Mouse (Mus musculus) neural tube, embryonic 12.5 days (tissue): ENCODE measurements around the gene Tead1. TPM values are rescaled to one million over a fixed set of nuclear protein-coding genes. Genes with fewer than 3 reads are reported as not detected.

Experiments used
- ATAC-seq: fragments of 200-750 bp; cut with Nextera tagmentation; 2 replicates; pipeline ENCODE4 v1.8.0; 2017; ENCODE audit warnings: low read depth, mild to moderate bottlenecking, moderate TSS enrichment, moderate library complexity; ENCODE audit not compliant: low FRiP score
- H3K27ac ChIP-seq: fragments of 300-500 bp; sonication (generic); 2 replicates; pipeline ENCODE4 v1.5.1; 2016
- H3K27me3 ChIP-seq: fragments of 300-500 bp; sonication (generic); replicated peaks from 2 replicates; pipeline ENCODE4 v1.6.1; 2016; ENCODE audit warnings: mild to moderate bottlenecking
- H3K36me3 ChIP-seq: fragments of 300-500 bp; sonication (generic); 2 replicates; pipeline ENCODE4 v1.6.1; 2016; ENCODE audit warnings: mild to moderate bottlenecking
- H3K4me1 ChIP-seq: fragments of 300-500 bp; sonication (generic); 2 replicates; pipeline ENCODE4 v1.6.1; 2016
- H3K4me2 ChIP-seq: fragments of 300-500 bp; sonication (generic); replicated peaks from 2 replicates; pipeline ENCODE4 v1.6.1; 2016; ENCODE audit warnings: mild to moderate bottlenecking
- H3K4me3 ChIP-seq: fragments of 300-500 bp; sonication (generic); 2 replicates; pipeline ENCODE4 v1.5.1; 2016
- H3K9ac ChIP-seq: fragments of 300-500 bp; sonication (generic); 2 replicates; pipeline ENCODE4 v1.6.1; 2016; ENCODE audit warnings: mild to moderate bottlenecking
- H3K9me3 ChIP-seq: fragments of 300-500 bp; sonication (generic); 2 replicates; pipeline ENCODE4 v1.6.1; 2016; ENCODE audit warnings: mild to moderate bottlenecking
- WGBS: fragments of 180-500 bp; shearing (Covaris S2); methylation state at CpG from one replicate; pipeline ENCODE4 v1.1.7; 2016; 5-methylcytosine and 5-hydroxymethylcytosine counted together
- polyA plus RNA-seq: library from polyadenylated mRNA; unstranded; fragments of >200 nt; fragmentation: Nextera tagmentation; extraction: Ambion mirVana; gene quantifications from 2 replicates; pipeline ENCODE4 v1.2.1, GENCODE M21; 2016

Tead1 gene
- polyA plus RNA-seq, 1 experiment from 2014 or later: 20.9 TPM

DNA sequence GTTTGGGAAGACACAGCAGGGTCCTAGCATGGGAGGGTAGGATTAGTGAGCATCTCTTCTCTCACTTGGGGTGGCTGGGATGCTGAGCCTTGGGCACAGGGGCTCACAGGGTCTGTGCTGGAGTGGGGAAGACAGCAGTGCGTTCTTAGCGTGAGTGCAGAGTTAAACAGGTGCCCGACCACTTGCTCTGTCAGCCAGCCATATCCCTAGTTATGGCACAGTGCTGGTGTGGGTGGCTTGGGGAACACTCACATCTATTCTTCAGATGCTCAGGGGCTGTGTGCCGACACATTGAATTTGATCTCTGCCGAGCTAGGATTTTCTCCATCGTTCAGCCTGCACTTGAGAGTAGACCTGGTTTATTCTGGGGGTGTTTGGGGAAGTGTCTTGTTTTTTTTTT lies 92.3 kb downstream of the Tead1 start:
- Histone ChIP-seq H3K9ac (no peak overlapping the region), H3K4me3 (no peak overlapping the region), H3K36me3 (no peaks in the 10 kb centered on the region), H3K4me2 (no peak overlapping the region), H3K4me1 (peaks cover 28% of the 10 kb centered on the region), H3K27me3 (no peaks in the 10 kb centered on the region), H3K27ac (no peak overlapping the region), H3K9me3 (no peaks in the 10 kb centered on the region)
- ATAC-seq: no peak
- WGBS: 91% methylated on average over 6 of the region's 6 CpGs

DNA sequence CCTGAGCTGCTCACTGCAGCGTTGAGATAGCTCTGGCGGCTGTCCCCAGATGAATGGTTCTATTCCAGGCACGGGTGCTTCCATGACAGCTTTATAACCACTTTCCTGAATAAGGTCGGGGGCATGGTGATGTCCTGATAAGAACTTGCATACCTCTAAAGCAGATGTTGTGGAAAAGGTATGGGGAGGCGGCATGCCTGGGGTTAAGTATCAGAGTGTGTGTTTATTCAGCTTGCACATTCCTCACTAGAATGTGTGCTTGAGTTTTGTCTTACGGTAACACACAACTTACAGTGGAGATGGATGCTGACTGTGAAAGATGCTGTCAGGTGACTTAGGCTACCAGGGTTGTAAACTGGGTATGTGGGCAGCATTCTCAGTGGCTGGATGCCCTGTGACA lies 93.7 kb downstream of the Tead1 start:
- Histone ChIP-seq H3K4me1 (peaks cover 37% of the 10 kb centered on the region), H3K9me3 (no peaks in the 10 kb centered on the region), H3K4me2 (no peak overlapping the region), H3K9ac (no peak overlapping the region), H3K27ac (no peak overlapping the region), H3K4me3 (no peak overlapping the region), H3K27me3 (no peaks in the 10 kb centered on the region), H3K36me3 (no peaks in the 10 kb centered on the region)
- WGBS: 44% methylated on average over 6 of the region's 6 CpGs
- ATAC-seq: no peak

- H3K27ac ChIP-seq: no peak overlapping the region
- H3K4me2 ChIP-seq: no peak overlapping the region
- no peaks in the 10 kb centered on the region for H3K9me3 ChIP-seq
- WGBS: 97% methylated on average over 4 of the region's 4 CpGs
- no peak overlapping the region for H3K9ac ChIP-seq
- peaks cover 37% of the 10 kb centered on the region for H3K4me1 ChIP-seq
- H3K4me3 ChIP-seq: no peak overlapping the region
- H3K27me3 ChIP-seq: no peaks in the 10 kb centered on the region
- no peaks in the 10 kb centered on the region for H3K36me3 ChIP-seq
- no peak for ATAC-seq
These were observed 94.5 kb downstream of the Tead1 start for GRCm38 (mm10) chr7:112773601-112774000.

DNA sequence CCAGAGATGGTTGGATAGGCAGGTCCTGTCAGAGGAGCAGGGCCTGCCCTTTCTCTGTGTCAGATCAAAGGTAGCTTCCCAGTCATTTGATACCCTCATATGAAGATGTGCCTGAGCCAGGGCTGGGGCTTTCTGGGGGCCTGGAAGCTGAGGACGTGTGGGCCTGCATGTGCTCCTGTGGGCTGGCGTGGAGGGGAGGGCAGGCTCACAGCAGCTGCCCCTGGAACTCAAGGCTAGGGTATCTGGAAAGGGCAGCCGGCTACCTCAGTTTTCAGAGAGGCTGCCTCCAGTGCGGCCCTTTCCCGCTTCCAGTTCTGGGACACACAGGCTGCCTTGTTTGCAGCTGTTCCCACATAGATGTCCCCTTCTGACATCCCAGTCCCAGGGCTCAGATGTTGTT lies 96.7 kb downstream of the Tead1 start:
- Histone ChIP-seq H3K27me3 (no peaks in the 10 kb centered on the region), H3K4me3 (no peak overlapping the region), H3K9me3 (no peaks in the 10 kb centered on the region), H3K9ac (no peak overlapping the region), H3K4me1 (peaks cover 43% of the 10 kb centered on the region), H3K27ac (no peak overlapping the region), H3K4me2 (no peak overlapping the region), H3K36me3 (no peaks in the 10 kb centered on the region)
- no peak for ATAC-seq
- WGBS: 65% methylated on average over 5 of the region's 5 CpGs

GRCm38 (mm10) chr7:112776670-112777069 lies 97.6 kb downstream of the Tead1 start:
- H3K4me2 ChIP-seq: no peak overlapping the region
- H3K9ac ChIP-seq: no peak overlapping the region
- peaks cover 37% of the 10 kb centered on the region for H3K4me1 ChIP-seq
- H3K4me3 ChIP-seq: no peak overlapping the region
- no peaks in the 10 kb centered on the region for H3K27me3 ChIP-seq
- H3K36me3 ChIP-seq: no peaks in the 10 kb centered on the region
- no peaks in the 10 kb centered on the region for H3K9me3 ChIP-seq
- 45% methylated on average over 5 of the region's 5 CpGs for WGBS
- H3K27ac ChIP-seq: no peak overlapping the region
- no peak for ATAC-seq

DNA sequence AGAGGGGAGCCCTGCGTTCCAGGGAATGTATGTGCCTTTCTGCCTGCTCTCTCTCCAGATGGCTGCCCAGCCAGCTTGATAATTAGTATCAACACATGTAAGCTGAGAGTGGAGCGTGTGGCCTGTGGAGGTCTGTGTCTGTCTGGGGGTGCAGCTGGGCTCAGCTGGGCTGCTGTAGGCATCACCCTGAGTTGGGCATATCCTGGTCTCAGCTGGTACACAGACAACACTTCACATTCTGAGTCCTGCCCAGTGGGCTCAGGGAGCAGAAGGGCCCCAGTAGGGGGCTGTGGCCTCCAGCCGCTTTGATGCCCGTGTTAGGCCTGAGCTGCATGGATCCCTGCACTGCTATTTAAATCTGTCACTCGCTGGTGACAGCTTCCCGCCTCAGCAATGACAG lies 100.5 kb downstream of the Tead1 start:
- ATAC-seq: peak; percentile 84

GRCm38 (mm10) chr7:112780910-112781309 lies 101.8 kb downstream of the Tead1 start:
- no peak overlapping the region for H3K4me3 ChIP-seq
- 91% methylated on average over 6 of the region's 6 CpGs for WGBS
- no peaks in the 10 kb centered on the region for H3K9me3 ChIP-seq
- peaks cover 27% of the 10 kb centered on the region for H3K4me1 ChIP-seq
- H3K27ac ChIP-seq: no peak overlapping the region
- no peak overlapping the region for H3K4me2 ChIP-seq
- no peaks in the 10 kb centered on the region for H3K27me3 ChIP-seq
- no peak for ATAC-seq
- no peaks in the 10 kb centered on the region for H3K36me3 ChIP-seq
- H3K9ac ChIP-seq: no peak overlapping the region

More for the DNA sequence above, 100.5 kb downstream of the Tead1 start:
- Histone ChIP-seq H3K27me3 (no peaks in the 10 kb centered on the region), H3K27ac (no peak overlapping the region), H3K4me2 (no peak overlapping the region), H3K9me3 (no peaks in the 10 kb centered on the region), H3K9ac (no peak overlapping the region), H3K4me3 (no peak overlapping the region), H3K36me3 (no peaks in the 10 kb centered on the region), H3K4me1 (peaks cover 29% of the 10 kb centered on the region)
- 29% methylated on average over 6 of the region's 6 CpGs for WGBS

- Histone ChIP-seq H3K9ac (no peak overlapping the region), H3K27me3 (no peaks in the 10 kb centered on the region), H3K27ac (no peak overlapping the region), H3K36me3 (no peaks in the 10 kb centered on the region), H3K4me1 (peaks cover 30% of the 10 kb centered on the region), H3K4me3 (no peak overlapping the region), H3K9me3 (no peaks in the 10 kb centered on the region), H3K4me2 (no peak overlapping the region)
- WGBS: 69% methylated on average over 8 of the region's 8 CpGs
- ATAC-seq: no peak
These were observed 102.9 kb downstream of the Tead1 start for GRCm38 (mm10) chr7:112781987-112782386.

DNA sequence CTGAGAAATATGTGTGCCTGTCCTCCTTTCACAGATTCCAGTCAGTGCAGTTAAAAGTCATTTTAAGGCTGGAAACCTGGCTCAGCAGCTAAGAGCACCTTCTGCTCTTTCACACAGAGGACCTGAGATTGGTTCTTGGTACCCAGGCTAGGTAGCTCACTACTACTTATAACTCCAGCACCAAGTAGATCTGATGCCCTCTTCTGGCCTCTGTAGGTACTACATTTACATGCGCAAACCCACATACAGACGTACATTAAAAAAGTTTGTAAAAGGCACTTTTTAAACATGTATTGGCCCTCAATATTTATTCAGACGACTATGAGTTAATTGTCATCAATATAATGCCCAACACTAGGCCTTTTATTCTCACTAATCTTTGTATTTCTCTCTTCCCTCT lies 105.2 kb downstream of the Tead1 start:
- Histone ChIP-seq H3K4me1 (peaks cover 48% of the 10 kb centered on the region), H3K9ac (no peak overlapping the region), H3K36me3 (no peaks in the 10 kb centered on the region), H3K4me2 (no peak overlapping the region), H3K27me3 (no peaks in the 10 kb centered on the region), H3K9me3 (no peaks in the 10 kb centered on the region), H3K4me3 (no peak overlapping the region), H3K27ac (no peak overlapping the region)
- no peak for ATAC-seq
- WGBS: 95% methylated on average over 3 of the region's 3 CpGs

DNA sequence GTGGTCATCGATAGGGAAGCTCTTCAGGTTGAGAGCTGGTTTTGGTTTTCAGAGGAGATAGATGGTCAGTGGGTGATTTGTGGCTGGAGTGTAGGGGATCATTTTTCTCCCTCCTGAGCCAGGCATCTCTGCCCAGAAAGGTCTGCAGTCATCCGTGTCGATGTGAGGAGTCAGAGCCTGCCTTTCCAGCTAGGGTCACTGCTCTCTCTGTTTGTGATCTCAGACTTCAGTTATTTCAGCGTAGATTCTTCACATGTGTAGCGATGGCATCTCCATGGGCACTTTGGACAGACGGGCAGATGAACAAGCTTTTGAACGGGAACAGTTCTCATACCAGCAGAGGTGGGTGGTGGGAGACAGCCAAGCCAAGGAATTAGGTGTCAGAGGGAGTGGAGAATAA lies 106.2 kb downstream of the Tead1 start:
- Histone ChIP-seq H3K4me3 (no peak overlapping the region), H3K4me2 (no peak overlapping the region), H3K9ac (no peak overlapping the region), H3K27ac (no peak overlapping the region), H3K27me3 (no peaks in the 10 kb centered on the region), H3K4me1 (peaks cover 44% of the 10 kb centered on the region), H3K9me3 (no peaks in the 10 kb centered on the region), H3K36me3 (no peaks in the 10 kb centered on the region)
- no peak for ATAC-seq
- WGBS: 79% methylated on average over 7 of the region's 7 CpGs

DNA sequence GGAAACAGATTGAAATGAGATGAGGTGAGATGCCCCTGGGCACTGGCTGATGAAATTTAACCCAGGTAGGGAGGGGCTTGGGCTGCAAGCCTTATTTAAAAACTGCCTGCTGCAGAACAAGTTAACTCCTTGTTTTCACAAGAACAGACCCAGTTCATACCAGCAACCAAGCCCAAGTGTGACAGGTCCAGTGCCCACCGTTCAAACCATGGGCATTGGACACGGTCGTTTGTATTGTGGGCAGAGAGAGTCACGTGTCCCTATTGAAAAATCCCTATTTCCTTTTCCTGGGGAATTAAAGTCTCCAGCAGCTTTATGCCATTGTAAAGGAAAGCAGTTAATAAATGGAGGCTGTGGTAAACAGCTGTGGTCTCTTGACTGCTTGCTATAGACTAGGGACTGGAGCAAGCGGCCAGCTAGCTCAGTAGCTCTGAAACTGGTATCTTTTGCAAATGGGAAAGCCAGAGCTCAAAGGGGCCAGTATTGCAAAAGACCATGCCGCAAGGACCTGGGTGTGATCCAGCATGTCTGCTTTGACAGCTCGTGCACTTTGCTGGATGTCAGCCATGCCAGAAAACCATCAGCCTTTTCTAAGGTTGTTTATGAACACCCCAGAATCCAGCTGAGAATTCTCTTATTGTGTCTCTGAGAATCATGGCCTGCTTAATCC lies 107.6 kb downstream of the Tead1 start:
- ATAC-seq: peak; percentile 51; the same call in 1 of the 2 replicates
- WGBS: 28% methylated on average over 7 of the region's 7 CpGs

GRCm38 (mm10) chr7:112787281-112787680 lies 108.2 kb downstream of the Tead1 start:
- no peak overlapping the region for H3K27ac ChIP-seq
- WGBS: 82% methylated on average over 7 of the region's 7 CpGs
- no peak overlapping the region for H3K4me2 ChIP-seq
- H3K27me3 ChIP-seq: no peaks in the 10 kb centered on the region
- H3K4me1 ChIP-seq: peaks cover 44% of the 10 kb centered on the region
- ATAC-seq: no peak
- no peak overlapping the region for H3K9ac ChIP-seq
- no peaks in the 10 kb centered on the region for H3K36me3 ChIP-seq
- no peak overlapping the region for H3K4me3 ChIP-seq
- no peaks in the 10 kb centered on the region for H3K9me3 ChIP-seq

More for the DNA sequence above, 107.6 kb downstream of the Tead1 start:
- H3K9me3 ChIP-seq: no peaks in the 10 kb centered on the region
- no peaks in the 10 kb centered on the region for H3K27me3 ChIP-seq
- H3K4me3 ChIP-seq: no peak overlapping the region
- H3K4me1 ChIP-seq: peaks cover 44% of the 10 kb centered on the region
- H3K4me2 ChIP-seq: peak overlapping the region; percentile 25; the same call in 1 of the 2 replicates
- H3K36me3 ChIP-seq: no peaks in the 10 kb centered on the region
- no peak overlapping the region for H3K27ac ChIP-seq
- H3K9ac ChIP-seq: no peak overlapping the region

DNA sequence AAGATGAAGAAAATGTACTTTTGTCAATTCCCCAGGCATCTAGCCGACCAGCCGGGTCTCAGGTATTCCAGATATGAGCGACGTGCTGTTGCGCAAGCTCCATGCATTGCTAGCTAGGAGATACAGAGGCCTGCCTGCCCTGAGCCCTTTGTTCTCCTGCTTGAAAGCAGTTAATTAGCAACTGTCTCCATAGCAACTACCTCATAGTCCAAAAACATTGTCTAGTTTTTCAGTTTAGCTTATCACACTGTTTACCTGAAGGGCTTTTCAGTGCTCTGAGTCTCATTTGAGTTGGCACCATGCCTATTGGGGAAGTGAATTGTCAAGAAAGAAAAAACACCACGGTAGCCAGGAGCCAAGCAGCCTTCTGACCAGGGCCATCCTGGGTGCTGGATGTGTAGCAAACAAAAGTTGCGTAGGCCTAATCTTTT lies 109.2 kb downstream of the Tead1 start:
- no peak for ATAC-seq
- Histone ChIP-seq H3K27ac (no peak overlapping the region), H3K4me1 (peaks cover 44% of the 10 kb centered on the region), H3K36me3 (no peaks in the 10 kb centered on the region), H3K27me3 (no peaks in the 10 kb centered on the region), H3K4me3 (no peak overlapping the region), H3K9ac (no peak overlapping the region), H3K4me2 (no peak overlapping the region), H3K9me3 (no peaks in the 10 kb centered on the region)
- WGBS: 46% methylated on average over 7 of the region's 7 CpGs
